ENCODE assay signal across 9 mouse cellular contexts in genomic region chr7:30873083-30873482, GRCm38 (mm10). TPM values are rescaled to one million over a fixed set of nuclear protein-coding genes. Genes with fewer than 3 reads are reported as not detected.
DNase-seq lines count a peak whose midpoint lies in the region; ATAC-seq and TF ChIP-seq lines count a peak whose summit lies in the region.
"Had no signal": no experiment of that assay in that cellular context is flagged by ENCODE, and none has a peak within 500 bp of the region (broad histone marks: within the 10 kb centered on the region; RNA-seq: fewer than 3 reads in every experiment).

No protein-coding gene starts in this region.

- H3K9ac ChIP-seq in ES-Bruce4 (ENCODE audit: low read depth, poor library complexity, severe bottlenecking), result no peak overlapping the region
- no peak overlapping the region for H3K9ac ChIP-seq in lung, postnatal 0 days (replicated peaks; ENCODE audit: low read depth)

- no peak for TF ChIP-seq EP300 in ES-Bruce4 (IDR thresholded peaks at IDR 0.05; ENCODE audit: insufficient read depth, low read depth, low read length)
- no peak for TF ChIP-seq EP300 in lung, postnatal 0 days (IDR thresholded peaks at IDR 0.05)

- TF ChIP-seq POLR2A in ES-Bruce4 (IDR thresholded peaks at IDR 0.05; ENCODE audit: insufficient read depth, low read length), result no peak
- TF ChIP-seq POLR2A in brain, embryonic 14.5 days (IDR thresholded peaks at IDR 0.05; ENCODE audit: borderline replicate concordance, extremely low read depth, insufficient read depth, insufficient read length, poor library complexity, severe bottlenecking), result no peak

- no peaks in the 10 kb centered on the region for H3K27me3 ChIP-seq in ES-Bruce4 (ENCODE audit: control insufficient read depth, insufficient read depth, low read length, poor library complexity, severe bottlenecking)
- peaks cover 7% of the 10 kb centered on the region for H3K27me3 ChIP-seq in hindbrain, embryonic 10.5 days (ENCODE audit: insufficient read depth, poor library complexity, severe bottlenecking)
- H3K27me3 ChIP-seq in lung, postnatal 0 days (replicated peaks; ENCODE audit: insufficient read depth, low read length), result no peaks in the 10 kb centered on the region; the same call in 1 of the 2 replicates

- 23% methylated on average over 15 of the region's 15 CpGs for WGBS in hindbrain, embryonic 10.5 days
- WGBS in lung, postnatal 0 days, result 19% methylated on average over 15 of the region's 15 CpGs

- peaks cover 2% of the 10 kb centered on the region for H3K4me1 ChIP-seq in ES-Bruce4 (ENCODE audit: control insufficient read depth, insufficient read depth, low read length)
- H3K4me1 ChIP-seq in hindbrain, embryonic 10.5 days (replicated peaks), result no peaks in the 10 kb centered on the region
- H3K4me1 ChIP-seq in lung, postnatal 0 days (ENCODE audit: insufficient read depth, low read depth, low read length), result no peaks in the 10 kb centered on the region

- no peak for ATAC-seq in lung, postnatal 0 days

- H3K4me2 ChIP-seq in lung, postnatal 0 days (replicated peaks; ENCODE audit: low read depth, low read length), result 0 out of 2 replicates have a peak overlapping the region, but pooled peaks have one; percentile 14

- DNase-seq in brain, embryonic 14.5 days (ENCODE audit: low read depth), result peak; percentile 75
- DNase-seq in forelimb bud, embryonic 11.5 days (ENCODE audit: low read depth, low spot score), result peak; percentile 66
- DNase-seq in hindbrain, embryonic 10.5 days (ENCODE audit: low spot score), result peak; percentile 73
- peak; percentile 34 to 69 for DNase-seq in layer of hippocampus, adult 8-10 months (ENCODE audit: low spot score in 2 of 2)
- peak; percentile 82 for DNase-seq in lung, postnatal 0 days (ENCODE audit: low spot score)
- peak; percentile 69 for DNase-seq in ovary, postnatal 14 days (ENCODE audit: low spot score)
- DNase-seq in thymus, postnatal 0 days (ENCODE audit: low spot score), result peak; percentile 30

- peak; percentile 79 for TF ChIP-seq CTCF in ES-Bruce4 (IDR thresholded peaks at IDR 0.05; ENCODE audit: low read depth, low read length)
- peak; percentile 72 for TF ChIP-seq CTCF in brain, embryonic 14.5 days (IDR thresholded peaks at IDR 0.05; ENCODE audit: borderline replicate concordance, extremely low read depth, insufficient read depth, insufficient read length)
- TF ChIP-seq CTCF in lung, postnatal 0 days (IDR thresholded peaks at IDR 0.05), result peak; percentile 83

- peak overlapping the region; percentile 37 for H3K4me3 ChIP-seq in ES-Bruce4 (ENCODE audit: low read depth, low read length)
- 0 out of 2 replicates have a peak overlapping the region, but pooled peaks have one; percentile 23 for H3K4me3 ChIP-seq in hindbrain, embryonic 10.5 days
- no peak overlapping the region for H3K4me3 ChIP-seq in lung, postnatal 0 days (ENCODE audit: low read depth, low read length)
- H3K4me3 ChIP-seq: erythroblast, embryonic 14.5 days had no signal

- no peaks in the 10 kb centered on the region for H3K9me3 ChIP-seq in ES-Bruce4 (replicated peaks; ENCODE audit: control insufficient read depth, insufficient read depth, low read length, poor library complexity, severe bottlenecking)
- H3K9me3 ChIP-seq in hindbrain, embryonic 10.5 days, result no peaks in the 10 kb centered on the region
- H3K9me3 ChIP-seq in lung, postnatal 0 days (ENCODE audit: low read length), result no peaks in the 10 kb centered on the region

- no peaks in the 10 kb centered on the region for H3K36me3 ChIP-seq in ES-Bruce4 (ENCODE audit: control insufficient read depth, insufficient read depth, low read length, poor library complexity, severe bottlenecking)
- H3K36me3 ChIP-seq in hindbrain, embryonic 10.5 days, result no peaks in the 10 kb centered on the region
- H3K36me3 ChIP-seq in lung, postnatal 0 days (ENCODE audit: insufficient read depth, low read length), result no peaks in the 10 kb centered on the region

- H3K27ac ChIP-seq in ES-Bruce4 (ENCODE audit: insufficient read depth, low read length), result no peak overlapping the region
- H3K27ac ChIP-seq in hindbrain, embryonic 10.5 days, result no peak overlapping the region
- H3K27ac ChIP-seq in lung, postnatal 0 days (ENCODE audit: low read length), result no peak overlapping the region

RNA-seq across cellular contexts. Expression of gene Cd22, which starts 7.1 kb away (rescaled TPM):
- polyA plus RNA-seq in ES-Bruce4 (2011; ENCODE audit: insufficient read depth, insufficient read length, low read depth, missing spikeins), result not detected in 2 replicates
- polyA plus RNA-seq in brain, embryonic 14.5 days (2012; rRNA removed), result 0.05 TPM in 1 of 2 replicates, not detected in the other
- polyA plus RNA-seq in hindbrain, embryonic 10.5 days (2016; fragmentation: Nextera tagmentation; extraction: Ambion mirVana), result 0.11 TPM in 1 of 2 replicates, not detected in the other
- total RNA-seq in layer of hippocampus, adult 8-10 months (2022), result 1 to 10 TPM in 2 of 4 experiments, not detected in 2; 1.1 to 1.6 TPM
- 0.35 and 0.79 TPM in 2 replicates for polyA plus RNA-seq in lung, postnatal 0 days (2015; fragmentation: Nextera tagmentation; extraction: Ambion mirVana)
- polyA plus RNA-seq in thymus, postnatal 0 days (2015; fragmentation: Nextera tagmentation; extraction: Ambion mirVana), result 0.40 and 0.99 TPM in 2 replicates
- polyA plus RNA-seq: erythroblast, embryonic 14.5 days had no signal

RNA-seq across cellular contexts. Expression of gene Ffar1, which starts 11.7 kb away (rescaled TPM):
- not detected in 2 replicates for polyA plus RNA-seq in ES-Bruce4 (2011; ENCODE audit: insufficient read depth, insufficient read length, low read depth, missing spikeins)
- polyA plus RNA-seq in brain, embryonic 14.5 days (2012; rRNA removed), result not detected in 2 replicates
- polyA plus RNA-seq in hindbrain, embryonic 10.5 days (2016; fragmentation: Nextera tagmentation; extraction: Ambion mirVana), result not detected in 2 replicates
- total RNA-seq in layer of hippocampus, adult 8-10 months (2022), result not detected
- polyA plus RNA-seq in lung, postnatal 0 days (2015; fragmentation: Nextera tagmentation; extraction: Ambion mirVana), result not detected in 2 replicates
- polyA plus RNA-seq in thymus, postnatal 0 days (2015; fragmentation: Nextera tagmentation; extraction: Ambion mirVana), result not detected in 2 replicates
- polyA plus RNA-seq: erythroblast, embryonic 14.5 days had no signal

RNA-seq across cellular contexts. Expression of gene Ffar3, which starts 17.1 kb away (rescaled TPM):
- not detected in 2 replicates for polyA plus RNA-seq in ES-Bruce4 (2011; ENCODE audit: insufficient read depth, insufficient read length, low read depth, missing spikeins)
- not detected in 2 replicates for polyA plus RNA-seq in brain, embryonic 14.5 days (2012; rRNA removed)
- polyA plus RNA-seq in hindbrain, embryonic 10.5 days (2016; fragmentation: Nextera tagmentation; extraction: Ambion mirVana), result not detected in 2 replicates
- not detected for total RNA-seq in layer of hippocampus, adult 8-10 months (2022)
- not detected in 2 replicates for polyA plus RNA-seq in lung, postnatal 0 days (2015; fragmentation: Nextera tagmentation; extraction: Ambion mirVana)
- 0.10 TPM in 1 of 2 replicates, not detected in the other for polyA plus RNA-seq in thymus, postnatal 0 days (2015; fragmentation: Nextera tagmentation; extraction: Ambion mirVana)
- polyA plus RNA-seq: erythroblast, embryonic 14.5 days had no signal

RNA-seq across cellular contexts. Expression of gene Mag, which starts 41.6 kb away (rescaled TPM):
- polyA plus RNA-seq in ES-Bruce4 (2011; ENCODE audit: insufficient read depth, insufficient read length, low read depth, missing spikeins), result 0.85 TPM in 1 of 2 replicates, not detected in the other
- 2.1 and 2.2 TPM in 2 replicates for polyA plus RNA-seq in brain, embryonic 14.5 days (2012; rRNA removed)
- polyA plus RNA-seq in hindbrain, embryonic 10.5 days (2016; fragmentation: Nextera tagmentation; extraction: Ambion mirVana), result 0.61 and 0.67 TPM in 2 replicates
- total RNA-seq in layer of hippocampus, adult 8-10 months (2022), result 100 to 1,000 TPM; 151 to 226 (median 183) TPM
- polyA plus RNA-seq in lung, postnatal 0 days (2015; fragmentation: Nextera tagmentation; extraction: Ambion mirVana), result 1.2 and 1.8 TPM in 2 replicates
- polyA plus RNA-seq in thymus, postnatal 0 days (2015; fragmentation: Nextera tagmentation; extraction: Ambion mirVana), result 0.42 and 0.46 TPM in 2 replicates
- polyA plus RNA-seq: erythroblast, embryonic 14.5 days had no signal

RNA-seq across cellular contexts. Expression of gene Ffar2, which starts 49.5 kb away (rescaled TPM):
- polyA plus RNA-seq in ES-Bruce4 (2011; ENCODE audit: insufficient read depth, insufficient read length, low read depth, missing spikeins), result not detected in 2 replicates
- polyA plus RNA-seq in brain, embryonic 14.5 days (2012; rRNA removed), result 0.13 and 0.46 TPM in 2 replicates
- not detected in 2 replicates for polyA plus RNA-seq in hindbrain, embryonic 10.5 days (2016; fragmentation: Nextera tagmentation; extraction: Ambion mirVana)
- total RNA-seq in layer of hippocampus, adult 8-10 months (2022), result under 1 TPM in 1 of 4 experiments, not detected in 3; 0.20 TPM
- 1.1 and 1.4 TPM in 2 replicates for polyA plus RNA-seq in lung, postnatal 0 days (2015; fragmentation: Nextera tagmentation; extraction: Ambion mirVana)
- polyA plus RNA-seq in thymus, postnatal 0 days (2015; fragmentation: Nextera tagmentation; extraction: Ambion mirVana), result 0.95 and 1.5 TPM in 2 replicates
- polyA plus RNA-seq: erythroblast, embryonic 14.5 days had no signal

Comparison
In these comparisons a context has a peak if more than half of its experiments do, and no peak if none do; other contexts are left out.
1. DNase-seq: peak in every context shown above with its lines; median percentile 82 in lung, postnatal 0 days; 75 in brain, embryonic 14.5 days; 73 in hindbrain, embryonic 10.5 days; 69 in ovary, postnatal 14 days; 66 in forelimb bud, embryonic 11.5 days; 52 in layer of hippocampus, adult 8-10 months; 30 in thymus, postnatal 0 days.